Mouse (Mus musculus) cerebellum, adult 11 months (tissue): ENCODE data around the gene Fth1.
A peak's percentile ranks its signal among the peaks of the same experiment; 100 is the strongest.
"Not testable (repeated sequence)": the region's sequence is repeated elsewhere in the genome, so short reads cannot be mapped to it uniquely, and the experiment has no call there.

Source experiments
- DNase-seq: peaks from one replicate; pipeline ENCODE4 v3.0.0; 2022

Fth1 gene

GRCm38 (mm10) chr19:9980258-9980657 lies at the start of gene Fth1:
Fth1 (plus strand) TSS chr19:9980598.
- DNase-seq: no peak

- DNase-seq: not testable (repeated sequence)
Measured at GRCm38 (mm10) chr19:9931167-9931607, 49.2 kb upstream of the Fth1 start.

- DNase-seq: no peak
Measured at GRCm38 (mm10) chr19:9933908-9934307, 46.5 kb upstream of the Fth1 start.

- DNase-seq: no peak
Measured at GRCm38 (mm10) chr19:9936579-9936978, 43.8 kb upstream of the Fth1 start.

GRCm38 (mm10) chr19:9937428-9937827 lies 43.0 kb upstream of the Fth1 start:
- DNase-seq: no peak

GRCm38 (mm10) chr19:9938156-9938823 lies 42.1 kb upstream of the Fth1 start:
- no peak for DNase-seq

- no peak for DNase-seq
Measured at GRCm38 (mm10) chr19:9938824-9939303, 41.5 kb upstream of the Fth1 start.

- DNase-seq: no peak
Measured at GRCm38 (mm10) chr19:9939841-9940240, 40.6 kb upstream of the Fth1 start.

- peak; percentile 4 for DNase-seq
Measured at GRCm38 (mm10) chr19:9940903-9941302, 39.5 kb upstream of the Fth1 start.

GRCm38 (mm10) chr19:9941809-9942208 lies 38.6 kb upstream of the Fth1 start:
- no peak for DNase-seq

- no peak for DNase-seq
Measured at GRCm38 (mm10) chr19:9942539-9943533, 37.6 kb upstream of the Fth1 start.

- DNase-seq: no peak
Measured at GRCm38 (mm10) chr19:9945800-9946564, 34.4 kb upstream of the Fth1 start.

- no peak for DNase-seq
Measured at GRCm38 (mm10) chr19:9946986-9947385, 33.4 kb upstream of the Fth1 start.

- no peak for DNase-seq
Measured at GRCm38 (mm10) chr19:9952390-9952789, 28.0 kb upstream of the Fth1 start.

GRCm38 (mm10) chr19:9952912-9953311 lies 27.5 kb upstream of the Fth1 start:
- no peak for DNase-seq

GRCm38 (mm10) chr19:9954055-9954810 lies 26.2 kb upstream of the Fth1 start:
- peak; percentile 16 for DNase-seq

GRCm38 (mm10) chr19:9954811-9955202 lies 25.6 kb upstream of the Fth1 start:
- DNase-seq: no peak

GRCm38 (mm10) chr19:9955438-9955837 lies 25.0 kb upstream of the Fth1 start:
- no peak for DNase-seq

- no peak for DNase-seq
Measured at GRCm38 (mm10) chr19:9956624-9957388, 23.6 kb upstream of the Fth1 start.

GRCm38 (mm10) chr19:9957965-9958364 lies 22.4 kb upstream of the Fth1 start:
- no peak for DNase-seq

GRCm38 (mm10) chr19:9960769-9961168 lies 19.6 kb upstream of the Fth1 start:
- no peak for DNase-seq
